Mouse (Mus musculus) CH12F3 (cell line): ENCODE data around the gene 9130019O22Rik.
"Not testable (repeated sequence)": the region's sequence is repeated elsewhere in the genome, so short reads cannot be mapped to it uniquely, and the experiment has no call there.

Experiments
- in situ Hi-C: fragments of 300-500 bp; cut with MboI; formaldehyde crosslinking; loops from 2 replicates; pipeline ENCODE4 v1.14.3; 2020; ENCODE audit warnings: low sequenced_read_pairs

Gene 9130019O22Rik

DNA sequence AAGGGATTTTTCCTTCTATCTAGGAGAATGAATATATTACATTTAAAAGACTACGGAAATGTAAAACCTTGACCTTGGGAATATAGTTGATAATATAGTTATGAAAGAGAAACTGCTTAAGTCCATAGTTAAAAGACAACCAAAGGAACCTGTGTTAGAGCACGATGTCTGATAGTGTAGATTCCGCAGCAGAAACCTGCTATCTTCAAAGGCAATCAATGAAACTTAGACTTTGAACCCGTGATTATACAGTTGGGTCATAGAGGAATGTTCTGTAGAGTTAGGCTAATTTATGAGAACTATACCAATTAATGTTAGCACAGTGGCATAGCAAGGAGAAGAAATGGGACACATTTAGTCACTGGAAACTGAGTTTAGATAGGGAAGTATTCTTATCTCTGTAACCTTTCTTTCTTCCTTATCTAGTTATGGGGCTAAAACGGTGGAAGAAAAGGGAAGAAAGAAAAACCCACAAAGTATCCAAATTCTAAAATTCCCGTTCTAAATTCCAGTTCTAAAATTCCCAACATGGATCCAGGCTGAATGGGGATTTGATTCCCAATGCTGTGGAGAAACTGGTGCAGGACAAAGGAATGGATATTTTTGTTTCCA lies 8.6 kb downstream of the 9130019O22Rik start:
- in situ Hi-C loops, result no loop called here

DNA sequence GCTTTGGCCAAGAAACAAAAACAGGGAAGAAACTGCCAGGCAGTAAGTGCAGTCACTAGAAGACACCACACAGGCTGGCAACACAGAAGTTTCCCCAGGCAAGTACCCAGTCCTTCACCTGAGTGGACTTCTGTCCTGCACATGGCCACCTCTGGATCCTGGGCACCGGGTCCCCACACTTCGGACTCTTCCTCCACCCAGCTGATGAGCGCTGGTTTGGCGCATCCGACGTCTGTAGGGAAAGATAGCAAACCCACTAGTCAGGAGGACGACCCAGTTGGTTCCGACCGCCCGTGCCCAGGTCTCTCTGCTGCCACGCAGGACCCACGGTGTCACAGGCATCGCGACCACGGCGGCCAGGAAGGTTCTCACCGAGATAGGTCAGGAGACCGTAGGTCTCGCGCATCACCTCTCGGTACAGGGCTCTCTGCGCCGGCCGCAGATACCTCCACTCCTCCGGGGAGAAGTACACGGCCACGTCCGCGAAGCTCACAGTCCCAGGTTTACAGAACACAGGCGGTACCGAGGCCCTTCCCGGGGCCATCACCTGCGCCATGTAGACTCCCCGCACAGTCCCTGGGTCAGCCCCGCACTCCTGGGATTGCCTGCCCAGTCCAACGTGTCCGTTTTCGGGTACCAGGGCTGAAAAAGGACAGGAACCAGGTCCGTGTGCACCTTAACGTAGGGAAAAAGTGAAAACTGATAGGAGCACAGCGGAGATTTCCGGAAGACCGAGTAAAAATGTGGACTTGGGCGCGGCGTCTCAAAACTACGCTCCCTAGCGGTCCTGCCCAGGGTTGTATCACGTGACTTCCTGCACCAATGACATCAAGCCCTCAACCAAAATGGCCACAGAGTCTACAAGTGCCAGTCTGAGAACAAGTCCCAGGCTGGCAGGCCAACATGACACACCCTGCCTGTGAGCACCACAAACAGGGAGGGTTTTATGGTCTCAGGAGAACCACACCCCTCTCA lies 11.4 kb downstream of the 9130019O22Rik start, which contains the start of gene Zfp747:
Gene Zfp747 (minus strand): TSS at position 780 of the 975 bp plus-strand sequence.
- in situ Hi-C loops, result not testable (repeated sequence)

GRCm38 (mm10) chr7:127371870-127372269 lies 15.1 kb downstream of the 9130019O22Rik start:
- in situ Hi-C loops, result not testable (repeated sequence)

DNA sequence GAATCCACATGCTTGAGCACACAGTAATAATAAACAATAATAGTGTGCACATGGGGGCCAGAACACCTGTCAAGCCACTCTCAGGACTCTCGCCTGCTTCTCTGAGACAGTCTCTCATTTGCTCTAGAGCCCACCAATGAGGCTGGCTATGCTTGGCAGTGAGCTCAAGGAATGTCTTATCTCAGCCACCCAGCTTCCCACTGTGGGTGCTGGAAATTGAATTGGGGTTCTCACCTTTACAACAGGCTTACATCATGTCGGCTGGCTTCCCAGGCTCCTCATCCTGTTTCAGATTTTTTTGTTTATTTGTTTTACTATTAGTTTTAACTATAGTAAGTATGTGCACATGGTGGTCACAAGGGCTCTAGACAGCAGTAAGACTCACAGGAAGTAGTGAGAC lies 15.8 kb downstream of the 9130019O22Rik start:
- in situ Hi-C loops, result no loop called here

- in situ Hi-C loops, result no loop called here
These were observed 20.7 kb downstream of the 9130019O22Rik start for GRCm38 (mm10) chr7:127366249-127366648.

GRCm38 (mm10) chr7:127364166-127364565 lies 22.8 kb downstream of the 9130019O22Rik start:
- in situ Hi-C loops, result no loop called here

DNA sequence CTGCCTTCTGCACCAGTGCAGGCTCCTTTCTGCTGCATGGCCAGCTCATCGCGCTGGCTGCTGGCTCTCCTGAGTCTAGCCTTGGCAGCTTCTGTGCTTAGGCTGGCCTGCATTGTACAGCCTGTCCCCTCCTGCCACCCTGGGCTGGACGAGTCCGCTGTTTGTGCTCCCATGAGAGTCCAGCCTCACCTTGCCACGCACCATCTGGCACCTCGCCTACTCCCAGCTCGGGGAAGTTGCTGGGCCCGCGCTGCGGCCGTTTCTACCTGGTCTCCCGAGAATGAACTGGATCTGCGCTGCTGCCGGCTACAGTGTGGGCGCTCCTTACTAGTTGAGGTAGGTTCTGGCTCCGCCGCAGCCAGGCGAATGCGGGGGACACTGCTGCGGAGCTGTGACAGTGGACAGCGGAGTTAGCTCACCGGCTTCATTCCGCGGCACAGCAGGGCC lies 23.5 kb downstream of the 9130019O22Rik start:
- in situ Hi-C loops, result no loop called here

- in situ Hi-C loops, result not testable (repeated sequence)
These were observed 24.5 kb downstream of the 9130019O22Rik start for GRCm38 (mm10) chr7:127362418-127362817.

DNA sequence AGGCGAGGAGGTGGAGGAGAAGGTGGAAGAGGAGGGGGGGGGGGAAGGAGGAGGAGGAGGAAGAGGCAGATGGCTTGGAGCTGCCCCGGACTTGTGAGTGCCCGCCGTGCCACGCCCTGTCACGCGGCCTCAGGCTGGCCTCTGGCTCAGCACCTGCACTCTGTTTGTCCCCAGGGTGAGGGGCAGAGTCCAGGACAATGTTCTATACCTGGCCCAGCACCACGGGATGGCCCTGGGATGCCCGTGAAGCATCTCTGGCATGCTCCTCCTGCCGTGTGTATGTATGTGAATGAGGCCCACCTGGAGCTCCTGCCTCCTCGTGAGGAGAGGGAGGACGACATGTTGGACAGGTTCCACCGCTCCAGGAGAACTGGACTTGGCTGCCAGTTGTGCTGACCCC lies 25.5 kb downstream of the 9130019O22Rik start:
- in situ Hi-C loops, result no loop called here

DNA sequence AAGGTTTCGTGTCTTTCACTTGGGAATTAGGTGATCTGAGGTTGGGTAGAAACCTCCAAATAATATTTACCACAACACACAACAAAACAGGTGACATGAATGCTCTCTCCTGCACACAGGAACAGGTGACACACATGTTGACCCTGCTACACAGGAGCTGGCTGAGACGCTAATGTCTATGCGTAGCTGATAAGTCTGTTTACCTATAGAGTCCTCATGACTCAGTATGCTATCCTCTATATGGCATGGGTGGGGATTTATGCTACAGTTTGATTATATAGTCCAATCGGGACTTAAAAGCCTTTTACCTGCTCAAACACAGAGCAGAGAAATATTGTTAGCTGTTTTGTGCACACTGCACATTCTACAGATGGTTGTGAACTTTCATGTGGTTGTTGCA lies 26.7 kb downstream of the 9130019O22Rik start:
- in situ Hi-C loops, result no loop called here

DNA sequence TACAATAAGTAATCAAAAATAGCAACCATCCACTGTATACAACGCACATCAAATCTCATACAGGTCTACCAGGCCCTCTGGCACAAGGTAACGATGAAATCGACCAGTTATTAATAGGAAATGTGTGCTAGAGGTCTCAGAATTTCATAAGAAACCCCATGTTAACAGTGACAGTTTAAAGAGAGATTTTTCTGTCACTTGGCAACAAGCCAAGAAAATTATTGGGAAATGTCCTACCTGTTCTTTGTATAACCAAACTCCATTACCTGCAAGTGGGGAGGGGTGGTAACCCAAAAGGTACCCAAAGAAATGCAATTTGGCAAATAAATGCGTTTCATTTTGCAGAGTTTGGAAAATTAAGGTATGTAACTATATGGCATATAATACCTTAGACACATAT lies 28.5 kb downstream of the 9130019O22Rik start:
- in situ Hi-C loops, result no loop called here

GRCm38 (mm10) chr7:127357871-127358270 lies 29.1 kb downstream of the 9130019O22Rik start:
- in situ Hi-C loops, result no loop called here

GRCm38 (mm10) chr7:127355796-127356195 lies 31.2 kb downstream of the 9130019O22Rik start:
- in situ Hi-C loops, result no loop called here

GRCm38 (mm10) chr7:127351230-127352004 lies 35.5 kb downstream of the 9130019O22Rik start:
- in situ Hi-C loops, result no loop called here

GRCm38 (mm10) chr7:127346676-127347075 lies 40.3 kb downstream of the 9130019O22Rik start:
- in situ Hi-C loops, result no loop called here

DNA sequence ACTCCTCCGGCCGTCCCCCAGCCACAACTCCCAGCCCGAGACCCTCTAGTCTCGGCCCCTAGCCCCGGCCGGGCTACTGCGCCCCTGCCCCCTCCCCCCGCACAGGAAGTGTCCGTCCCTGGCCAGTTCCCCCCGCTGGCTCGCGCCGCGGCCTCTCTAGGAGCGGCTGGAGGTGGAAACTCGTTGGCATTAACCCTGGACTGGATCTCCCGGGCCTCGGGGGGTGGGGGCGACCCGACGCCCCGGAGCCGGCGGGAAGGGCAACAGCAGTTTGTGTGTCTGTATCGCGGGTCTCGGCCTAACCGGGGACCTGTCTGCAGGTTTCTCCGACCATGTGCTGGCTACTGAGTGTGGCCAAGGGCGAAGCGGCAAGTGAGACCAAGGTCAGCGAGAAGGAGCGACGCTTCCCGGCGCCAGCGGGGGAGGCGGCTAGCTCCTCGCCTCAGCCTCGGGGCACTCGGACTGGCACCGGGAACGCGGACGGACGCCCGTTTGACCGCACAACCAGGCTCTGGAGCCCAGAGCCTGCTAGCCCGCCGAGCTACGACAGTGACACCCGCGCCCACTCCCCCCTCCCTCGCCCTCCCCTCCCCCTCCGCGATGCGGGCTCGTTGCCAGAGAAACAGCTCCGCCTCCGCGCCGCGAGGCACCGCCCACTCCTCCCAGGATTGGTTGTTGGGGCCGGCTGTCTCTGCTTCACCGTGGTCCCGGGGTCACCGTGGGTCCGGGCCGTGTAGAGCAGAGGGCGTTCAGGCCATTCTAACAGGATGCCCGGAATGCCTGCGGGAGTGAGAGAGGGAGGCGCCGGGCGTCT lies 41.2 kb downstream of the 9130019O22Rik start, which contains the start of gene Zfp768:
Gene Zfp768 (minus strand): TSS at position 78 of the 814 bp plus-strand sequence.
- in situ Hi-C loops, result no loop called here

- in situ Hi-C loops, result no loop called here
These were observed 41.9 kb downstream of the 9130019O22Rik start for GRCm38 (mm10) chr7:127345092-127345491.

DNA sequence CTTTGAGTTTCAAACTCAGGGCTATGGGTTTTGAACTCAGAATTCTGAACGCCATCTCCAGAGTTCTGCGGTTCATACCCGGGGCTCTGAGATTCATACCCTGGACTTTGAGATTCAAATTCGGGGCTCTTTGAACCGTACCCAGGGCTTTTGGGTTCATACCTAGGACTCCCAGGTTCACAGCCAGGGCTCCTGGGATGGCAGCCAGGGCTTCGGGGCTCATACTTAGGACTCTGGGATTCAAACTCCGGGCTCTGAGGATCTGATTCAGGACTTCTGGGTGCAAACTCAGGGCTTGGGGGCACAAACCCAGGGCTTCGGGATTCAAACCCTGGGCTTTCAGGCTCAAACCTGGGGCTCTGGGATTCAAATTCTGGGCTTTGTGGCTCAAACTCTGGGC lies 42.6 kb downstream of the 9130019O22Rik start:
- in situ Hi-C loops, result no loop called here

- in situ Hi-C loops, result no loop called here
These were observed 43.5 kb downstream of the 9130019O22Rik start for GRCm38 (mm10) chr7:127343351-127344019.

DNA sequence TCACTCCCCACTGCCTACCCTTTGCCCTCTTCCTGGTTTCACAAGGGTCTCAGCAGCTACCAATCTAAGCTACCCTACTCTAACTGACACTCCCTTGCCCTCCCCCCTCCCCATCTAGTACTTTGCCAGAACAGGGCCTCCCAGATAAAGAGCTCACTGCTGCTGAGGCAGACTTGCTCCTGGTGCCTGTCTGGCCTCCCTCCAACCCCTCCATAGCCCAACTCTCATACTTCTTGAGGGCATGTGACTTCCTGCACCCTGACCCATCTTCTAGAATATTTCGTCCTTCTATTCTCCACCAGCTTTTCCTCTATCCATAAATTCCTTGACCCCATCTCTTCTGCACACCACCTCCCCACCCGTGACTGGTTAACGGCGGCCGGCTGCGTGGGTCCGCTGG lies 44.1 kb downstream of the 9130019O22Rik start:
- in situ Hi-C loops, result no loop called here
